Mouse (Mus musculus) cerebellum, postnatal 10 days (tissue): ENCODE measurements around the gene Psma6.
A peak's percentile ranks its signal among the peaks of the same experiment; 100 is the strongest.
"Not testable (repeated sequence)": the region's sequence is repeated elsewhere in the genome, so short reads cannot be mapped to it uniquely, and the experiment has no call there.

Source experiments
- DNase-seq, 2 experiments: peaks; one replicate each; pipeline ENCODE4 v3.0.0; 2021; ENCODE audit warnings: mixed read lengths in 2 of 2

Psma6 gene

GRCm38 (mm10) chr12:55384023-55384749, at the start of gene Psma6:
Gene Psma6, plus strand, starts transcription at chr12:55384222.
- DNase-seq: no peak

- DNase-seq: not testable (repeated sequence)
These were observed 45.5 kb upstream of the Psma6 start for GRCm38 (mm10) chr12:55338490-55338889.

GRCm38 (mm10) chr12:55343045-55343444, 41.0 kb upstream of the Psma6 start:
- not testable (repeated sequence) for DNase-seq

GRCm38 (mm10) chr12:55343998-55344397, 40.0 kb upstream of the Psma6 start:
- DNase-seq: no peak

- DNase-seq: peak; percentile 5 to 6
These were observed 39.4 kb upstream of the Psma6 start for GRCm38 (mm10) chr12:55344583-55344982.

- DNase-seq: no peak
These were observed 30.6 kb upstream of the Psma6 start for GRCm38 (mm10) chr12:55353423-55353822.

GRCm38 (mm10) chr12:55354904-55355303, 29.1 kb upstream of the Psma6 start:
- peak; percentile 65 to 68 for DNase-seq

- DNase-seq: no peak
These were observed 26.7 kb upstream of the Psma6 start for GRCm38 (mm10) chr12:55357303-55357702.

- no peak for DNase-seq
These were observed 23.1 kb upstream of the Psma6 start for GRCm38 (mm10) chr12:55360929-55361328.

GRCm38 (mm10) chr12:55365083-55365482, 18.9 kb upstream of the Psma6 start:
- DNase-seq: no peak

- peak; percentile 35 to 49 for DNase-seq
These were observed 11.5 kb upstream of the Psma6 start for GRCm38 (mm10) chr12:55372424-55373055.

- DNase-seq: no peak
These were observed 6.9 kb upstream of the Psma6 start for GRCm38 (mm10) chr12:55376956-55377609.

GRCm38 (mm10) chr12:55377610-55377980, 6.4 kb upstream of the Psma6 start:
- DNase-seq: no peak

- DNase-seq: no peak
These were observed 804 bp downstream of the Psma6 start for GRCm38 (mm10) chr12:55384826-55385225.

GRCm38 (mm10) chr12:55385931-55386330, 1.9 kb downstream of the Psma6 start:
- no peak for DNase-seq

- no peak for DNase-seq
These were observed 2.4 kb downstream of the Psma6 start for GRCm38 (mm10) chr12:55386456-55386855.

GRCm38 (mm10) chr12:55387083-55387787, 3.2 kb downstream of the Psma6 start:
- DNase-seq: no peak

GRCm38 (mm10) chr12:55387788-55388465, 3.9 kb downstream of the Psma6 start:
- DNase-seq: no peak

GRCm38 (mm10) chr12:55388478-55388877, 4.5 kb downstream of the Psma6 start:
- peak; percentile 62 to 64 for DNase-seq

- no peak for DNase-seq
These were observed 5.4 kb downstream of the Psma6 start for GRCm38 (mm10) chr12:55389132-55390081.

- DNase-seq: no peak
These were observed 8.1 kb downstream of the Psma6 start for GRCm38 (mm10) chr12:55392120-55392519.
